Mouse (Mus musculus): Measurements from ENCODE around the gene Arl6ip1. TPM values are rescaled to one million over a fixed set of nuclear protein-coding genes. Genes with fewer than 3 reads are reported as not detected.
"Not testable (repeated sequence)": the region's sequence is repeated elsewhere in the genome, so short reads cannot be mapped to it uniquely, and the experiment has no call there.

Gene Arl6ip1
- 277 and 281 TPM in 2 replicates for polyA plus RNA-seq (2012; ENCODE audit: insufficient read depth, insufficient read length, missing spikeins)

DNA sequence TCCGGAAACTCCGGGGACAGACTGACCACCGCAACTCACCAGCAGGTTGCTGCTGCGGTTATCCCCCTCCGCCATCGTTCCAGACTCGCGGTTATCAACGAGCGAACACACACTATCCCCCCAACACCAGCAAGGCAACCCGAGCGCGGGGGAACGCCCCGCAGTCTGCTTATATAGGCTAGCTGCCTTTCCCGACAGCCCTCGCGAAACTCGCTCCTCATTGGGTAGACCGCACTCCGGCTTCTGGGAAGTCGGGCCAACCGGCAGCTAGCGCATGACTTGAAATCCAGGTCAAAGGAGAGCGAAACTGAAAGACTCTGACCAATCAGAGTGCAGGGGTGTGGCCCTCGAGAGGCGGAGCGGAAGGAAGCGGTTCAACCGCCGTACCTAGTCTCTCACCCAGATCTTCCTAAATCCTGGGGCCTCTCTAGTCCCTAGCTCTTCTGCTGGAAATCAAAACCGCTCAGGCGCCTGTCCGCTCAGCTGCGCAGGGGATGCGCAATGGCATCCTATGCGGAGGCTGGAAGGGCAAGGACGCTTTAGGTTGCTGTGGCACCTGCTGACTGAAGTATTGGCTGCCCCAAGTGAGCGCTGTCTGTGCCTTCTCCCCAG is at the start of gene Arl6ip1:
TSS of gene Arl6ip1 (minus strand) at position 233 of the 612 bp plus-strand sequence.
- Histone ChIP-seq H3K27ac (ENCODE audit: insufficient read depth, low read depth, low read length) (peak within 1 kb of the TSS; percentile 86), H3K4me1 (ENCODE audit: control insufficient read depth, insufficient read depth, low read length) (peaks cover 17% of the 10 kb centered on the region), H3K4me3 (ENCODE audit: insufficient read depth, low read length) (peak within 1 kb of the TSS; percentile 96)
- TF ChIP-seq CTCF (IDR thresholded peaks at IDR 0.05; ENCODE audit: low read depth, low read length) (no peak), POLR2A (IDR thresholded peaks at IDR 0.05; ENCODE audit: borderline replicate concordance, low read depth, low read length) (peak; percentile 94)

- no peak overlapping the region for H3K4me3 ChIP-seq (ENCODE audit: insufficient read depth, low read length)
- peaks cover 40% of the 10 kb centered on the region for H3K4me1 ChIP-seq (ENCODE audit: control insufficient read depth, insufficient read depth, low read length)
- TF ChIP-seq CTCF (IDR thresholded peaks at IDR 0.05; ENCODE audit: low read depth, low read length) (no peak), POLR2A (IDR thresholded peaks at IDR 0.05; ENCODE audit: borderline replicate concordance, low read depth, low read length) (no peak)
- peak overlapping the region; percentile 74 for H3K27ac ChIP-seq (ENCODE audit: insufficient read depth, low read depth, low read length)
Measured at GRCm38 (mm10) chr7:118175821-118176355, 46.4 kb upstream of the Arl6ip1 start.

DNA sequence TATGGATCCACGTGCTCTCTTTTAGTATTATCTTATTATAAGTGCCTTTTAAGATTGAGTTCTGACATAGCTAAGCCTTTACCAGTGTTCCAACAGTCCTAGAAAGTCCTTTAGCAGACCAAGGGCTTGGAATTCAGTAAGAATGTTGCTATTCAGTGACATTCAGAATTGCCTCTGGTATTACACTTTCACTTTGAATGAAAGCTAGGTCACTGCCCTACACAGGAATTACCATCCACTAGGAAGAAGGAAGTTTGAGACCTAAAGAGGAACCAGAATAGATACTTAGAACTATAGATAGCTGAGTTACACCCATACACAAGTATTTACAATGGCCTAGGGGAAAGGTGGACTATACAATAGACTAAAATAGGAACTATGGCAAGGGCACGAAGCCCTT is 40.7 kb upstream of the Arl6ip1 start:
- peaks cover 43% of the 10 kb centered on the region for H3K4me1 ChIP-seq (ENCODE audit: control insufficient read depth, insufficient read depth, low read length)
- not testable (repeated sequence) for H3K4me3 ChIP-seq (ENCODE audit: insufficient read depth, low read length)
- H3K27ac ChIP-seq (ENCODE audit: insufficient read depth, low read depth, low read length), result peak overlapping the region; percentile 59

DNA sequence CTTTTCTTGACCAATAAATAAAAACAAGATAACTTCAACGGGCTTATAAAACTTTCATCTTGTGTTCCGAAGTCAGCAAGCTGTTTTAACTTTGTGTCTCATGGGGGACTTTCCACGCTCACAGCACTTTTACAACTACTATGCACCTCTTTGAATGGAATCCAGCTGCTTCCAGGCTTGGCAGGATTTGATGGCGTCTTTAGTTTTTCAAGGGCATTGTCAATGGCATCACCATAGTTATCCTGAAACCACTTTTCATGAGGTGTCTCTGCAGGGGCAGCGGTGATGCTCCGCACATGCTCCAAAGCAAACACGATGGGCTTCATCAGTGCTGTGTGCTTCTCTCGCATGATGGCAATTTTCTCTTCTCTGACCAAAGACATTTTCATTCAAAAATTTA is 33.5 kb upstream of the Arl6ip1 start:
- no peak for TF ChIP-seq CTCF (IDR thresholded peaks at IDR 0.05; ENCODE audit: low read depth, low read length)
- no peak for TF ChIP-seq POLR2A (IDR thresholded peaks at IDR 0.05; ENCODE audit: borderline replicate concordance, low read depth, low read length)
- Histone ChIP-seq H3K27ac (ENCODE audit: insufficient read depth, low read depth, low read length) (no peak overlapping the region), H3K4me3 (ENCODE audit: insufficient read depth, low read length) (no peak overlapping the region), H3K4me1 (ENCODE audit: control insufficient read depth, insufficient read depth, low read length) (no peaks in the 10 kb centered on the region)

- Histone ChIP-seq H3K27ac (ENCODE audit: insufficient read depth, low read depth, low read length) (no peak overlapping the region), H3K4me1 (ENCODE audit: control insufficient read depth, insufficient read depth, low read length) (no peaks in the 10 kb centered on the region), H3K4me3 (ENCODE audit: insufficient read depth, low read length) (no peak overlapping the region)
- no peak for TF ChIP-seq CTCF (IDR thresholded peaks at IDR 0.05; ENCODE audit: low read depth, low read length)
- no peak for TF ChIP-seq POLR2A (IDR thresholded peaks at IDR 0.05; ENCODE audit: borderline replicate concordance, low read depth, low read length)
Measured at GRCm38 (mm10) chr7:118160121-118160520, 30.7 kb upstream of the Arl6ip1 start.

DNA sequence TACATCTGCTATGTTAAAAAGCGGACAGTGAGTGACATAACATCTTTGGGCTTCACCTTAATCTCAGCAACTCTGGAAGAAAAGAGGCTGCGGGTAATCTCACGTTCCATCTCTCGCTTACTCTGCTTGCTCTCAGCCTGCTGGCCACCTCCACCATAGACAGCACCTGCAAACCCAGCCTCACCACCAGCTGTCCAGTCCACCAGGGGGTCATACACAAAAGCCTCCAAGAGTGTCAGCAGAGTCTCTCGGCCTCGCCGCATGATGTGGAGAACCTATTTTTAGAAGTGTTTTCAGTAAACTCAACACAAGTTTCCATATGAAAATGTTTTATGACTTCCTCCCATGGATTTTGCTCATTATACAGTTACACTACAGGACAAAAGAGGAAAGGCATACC is 27.0 kb upstream of the Arl6ip1 start:
- Histone ChIP-seq H3K4me1 (ENCODE audit: control insufficient read depth, insufficient read depth, low read length) (peaks cover 5% of the 10 kb centered on the region), H3K27ac (ENCODE audit: insufficient read depth, low read depth, low read length) (no peak overlapping the region), H3K4me3 (ENCODE audit: insufficient read depth, low read length) (no peak overlapping the region)
- no peak for TF ChIP-seq CTCF (IDR thresholded peaks at IDR 0.05; ENCODE audit: low read depth, low read length)
- TF ChIP-seq POLR2A (IDR thresholded peaks at IDR 0.05; ENCODE audit: borderline replicate concordance, low read depth, low read length), result no peak

GRCm38 (mm10) chr7:118154150-118154549 is 24.7 kb upstream of the Arl6ip1 start:
- Histone ChIP-seq H3K27ac (ENCODE audit: insufficient read depth, low read depth, low read length) (no peak overlapping the region), H3K4me3 (ENCODE audit: insufficient read depth, low read length) (no peak overlapping the region), H3K4me1 (ENCODE audit: control insufficient read depth, insufficient read depth, low read length) (peaks cover 5% of the 10 kb centered on the region)
- TF ChIP-seq POLR2A (IDR thresholded peaks at IDR 0.05; ENCODE audit: borderline replicate concordance, low read depth, low read length) (no peak), CTCF (IDR thresholded peaks at IDR 0.05; ENCODE audit: low read depth, low read length) (no peak)

GRCm38 (mm10) chr7:118143602-118144001 is 14.1 kb upstream of the Arl6ip1 start:
- Histone ChIP-seq H3K4me3 (ENCODE audit: insufficient read depth, low read length) (no peak overlapping the region), H3K27ac (ENCODE audit: insufficient read depth, low read depth, low read length) (no peak overlapping the region), H3K4me1 (ENCODE audit: control insufficient read depth, insufficient read depth, low read length) (no peaks in the 10 kb centered on the region)
- TF ChIP-seq POLR2A (IDR thresholded peaks at IDR 0.05; ENCODE audit: borderline replicate concordance, low read depth, low read length) (no peak), CTCF (IDR thresholded peaks at IDR 0.05; ENCODE audit: low read depth, low read length) (no peak)

DNA sequence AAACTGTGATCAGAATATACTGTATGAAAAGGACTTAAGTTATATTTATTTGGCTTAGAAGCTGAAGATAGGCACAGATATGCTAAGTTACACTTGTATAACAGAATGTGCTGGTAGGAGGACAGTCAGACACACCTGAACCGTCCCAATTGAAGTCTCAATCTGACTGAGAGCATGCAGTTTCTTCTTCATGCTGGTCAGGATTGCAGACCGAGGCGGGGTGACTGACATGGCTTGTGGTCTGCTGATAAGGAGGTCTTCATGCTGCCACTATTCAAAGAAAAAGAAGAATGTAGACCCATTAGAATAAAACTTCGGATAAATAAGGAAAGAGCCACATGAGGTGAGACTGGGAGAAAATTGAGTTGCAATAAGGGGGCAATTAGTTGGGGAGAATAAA is 13.7 kb upstream of the Arl6ip1 start:
- TF ChIP-seq POLR2A (IDR thresholded peaks at IDR 0.05; ENCODE audit: borderline replicate concordance, low read depth, low read length), result no peak
- TF ChIP-seq CTCF (IDR thresholded peaks at IDR 0.05; ENCODE audit: low read depth, low read length), result no peak
- H3K4me3 ChIP-seq (ENCODE audit: insufficient read depth, low read length), result no peak overlapping the region
- H3K4me1 ChIP-seq (ENCODE audit: control insufficient read depth, insufficient read depth, low read length), result no peaks in the 10 kb centered on the region
- H3K27ac ChIP-seq (ENCODE audit: insufficient read depth, low read depth, low read length), result no peak overlapping the region

- H3K4me3 ChIP-seq (ENCODE audit: insufficient read depth, low read length), result no peak overlapping the region
- no peak for TF ChIP-seq POLR2A (IDR thresholded peaks at IDR 0.05; ENCODE audit: borderline replicate concordance, low read depth, low read length)
- no peak for TF ChIP-seq CTCF (IDR thresholded peaks at IDR 0.05; ENCODE audit: low read depth, low read length)
- H3K27ac ChIP-seq (ENCODE audit: insufficient read depth, low read depth, low read length), result no peak overlapping the region
- no peaks in the 10 kb centered on the region for H3K4me1 ChIP-seq (ENCODE audit: control insufficient read depth, insufficient read depth, low read length)
Measured at GRCm38 (mm10) chr7:118141271-118141670, 11.8 kb upstream of the Arl6ip1 start.

All from bone marrow macrophage, adult 2 months (primary cell).